Mouse (Mus musculus): ENCODE results near the gene Aff1. TPM values are rescaled to one million over a fixed set of nuclear protein-coding genes. Genes with fewer than 3 reads are reported as not detected.
A peak's percentile ranks its signal among the peaks of the same experiment; 100 is the strongest.

Aff1 gene
- polyA plus RNA-seq, 1 experiment from 2014 or later: 13.5 TPM

DNA sequence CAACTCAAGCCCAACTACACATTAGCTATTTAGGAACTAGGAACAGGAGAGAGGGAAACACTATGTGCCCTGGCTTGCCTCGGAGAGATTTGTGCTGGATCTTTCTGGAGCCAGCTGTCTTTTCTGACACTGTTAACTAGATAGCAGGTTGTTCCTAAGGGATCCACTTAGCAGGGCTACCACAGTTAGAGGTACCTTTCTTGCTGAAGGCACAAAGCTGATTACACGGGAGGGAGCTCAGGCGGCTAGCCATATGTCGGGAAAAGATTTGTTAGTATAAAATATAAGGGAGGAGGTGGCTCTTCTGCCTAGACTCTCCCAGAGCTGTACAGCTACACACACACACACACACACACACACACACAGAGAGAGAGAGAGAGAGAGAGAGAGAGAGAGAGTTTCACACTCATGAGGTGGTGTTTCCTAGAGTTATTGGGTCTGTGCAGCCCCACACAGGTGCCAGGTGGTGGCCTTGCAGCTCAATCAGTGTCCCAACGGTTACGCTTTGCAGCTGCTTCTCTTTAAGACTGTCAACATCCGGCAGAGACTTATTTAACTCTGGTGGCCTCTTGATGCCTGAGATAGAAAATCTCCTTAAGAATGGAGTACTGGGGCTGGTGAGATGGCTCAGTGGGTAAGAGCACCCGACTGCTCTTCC, 34.2 kb downstream of the Aff1 start:
- H3K4me1 ChIP-seq (ENCODE audit: control insufficient read depth, insufficient read depth, low read length): no peaks in the 10 kb centered on the region
- WGBS: 43% methylated on average over 8 of the region's 8 CpGs
- H3K4me3 ChIP-seq (ENCODE audit: low read length): no peak overlapping the region
- H3K4me2 ChIP-seq (ENCODE audit: low read depth, low read length): no peak overlapping the region
- H3K27me3 ChIP-seq (ENCODE audit: control insufficient read depth, insufficient read depth, low read length): no peaks in the 10 kb centered on the region
- no peaks in the 10 kb centered on the region for H3K9me3 ChIP-seq (replicated peaks; ENCODE audit: control insufficient read depth, low read length)
- ATAC-seq (replicated peaks; ENCODE audit: extremely low read depth, insufficient read depth, low FRiP score): peak; percentile 71
- H3K36me3 ChIP-seq (ENCODE audit: control insufficient read depth, insufficient read depth): no peaks in the 10 kb centered on the region
- H3K27ac ChIP-seq (ENCODE audit: low read length): peak overlapping the region; percentile 30; the same call in 1 of the 2 replicates
- no peak overlapping the region for H3K9ac ChIP-seq (ENCODE audit: low read length)

DNA sequence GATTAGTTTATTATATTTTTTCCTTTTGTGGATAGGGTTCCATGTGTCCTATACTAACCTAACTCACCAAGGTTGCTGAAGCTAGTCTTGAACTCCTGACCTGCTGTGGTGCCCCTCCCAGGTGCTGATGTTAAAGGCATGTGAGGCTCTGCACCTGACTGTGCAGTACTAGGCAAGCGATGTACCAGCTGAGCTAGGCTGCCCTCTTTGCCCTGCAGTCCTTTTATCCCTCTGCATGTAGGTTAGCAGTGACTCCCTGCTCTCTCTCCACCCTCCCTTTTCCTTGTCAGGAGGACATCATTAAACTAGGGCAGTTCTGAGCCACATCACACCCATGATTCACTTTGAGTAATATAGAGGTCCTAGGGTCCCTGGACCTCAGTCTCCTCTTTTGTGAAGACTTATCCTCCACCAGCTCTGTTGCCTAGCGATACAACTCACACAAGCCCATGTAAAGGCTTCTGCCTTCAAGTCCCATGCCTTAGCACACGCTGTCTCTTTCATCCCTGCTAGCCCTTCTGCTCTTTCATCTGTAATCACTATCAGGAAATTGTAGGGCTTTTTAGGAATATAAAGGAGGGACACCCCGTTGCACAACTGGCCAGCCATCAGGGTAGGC, 35.7 kb downstream of the Aff1 start:
- H3K4me3 ChIP-seq (ENCODE audit: low read length): no peak overlapping the region
- no peak overlapping the region for H3K27ac ChIP-seq (ENCODE audit: low read length)
- no peaks in the 10 kb centered on the region for H3K36me3 ChIP-seq (ENCODE audit: control insufficient read depth, insufficient read depth)
- no peaks in the 10 kb centered on the region for H3K4me1 ChIP-seq (ENCODE audit: control insufficient read depth, insufficient read depth, low read length)
- no peak for ATAC-seq (replicated peaks; ENCODE audit: extremely low read depth, insufficient read depth, low FRiP score)
- H3K27me3 ChIP-seq (ENCODE audit: control insufficient read depth, insufficient read depth, low read length): no peaks in the 10 kb centered on the region
- no peaks in the 10 kb centered on the region for H3K9me3 ChIP-seq (replicated peaks; ENCODE audit: control insufficient read depth, low read length)
- H3K4me2 ChIP-seq (ENCODE audit: low read depth, low read length): no peak overlapping the region
- WGBS: 93% methylated on average over 4 of the region's 4 CpGs
- H3K9ac ChIP-seq (ENCODE audit: low read length): no peak overlapping the region

DNA sequence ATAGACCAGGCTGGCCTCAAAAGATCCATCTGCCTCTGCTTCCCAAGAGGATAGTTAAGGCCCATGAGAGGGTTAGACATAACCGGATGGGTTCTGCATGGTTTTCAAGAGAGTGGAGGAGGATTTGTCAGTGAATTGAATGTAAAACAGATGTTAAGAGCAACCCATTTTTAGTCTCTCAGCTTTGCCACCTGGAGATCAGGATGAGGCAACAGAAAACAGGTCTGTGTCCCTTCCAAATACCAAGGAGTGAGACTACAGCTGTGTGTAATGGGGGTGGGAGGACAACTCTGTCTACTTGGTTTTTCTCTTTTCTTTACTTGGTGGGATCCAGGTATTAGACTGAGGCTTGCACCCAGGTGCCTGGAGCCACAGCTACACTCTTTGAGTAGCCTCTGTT, 37.1 kb downstream of the Aff1 start:
- H3K4me1 ChIP-seq (ENCODE audit: control insufficient read depth, insufficient read depth, low read length): no peaks in the 10 kb centered on the region
- no peaks in the 10 kb centered on the region for H3K36me3 ChIP-seq (ENCODE audit: control insufficient read depth, insufficient read depth)
- H3K27ac ChIP-seq (ENCODE audit: low read length): no peak overlapping the region
- H3K9me3 ChIP-seq (replicated peaks; ENCODE audit: control insufficient read depth, low read length): no peaks in the 10 kb centered on the region
- ATAC-seq (replicated peaks; ENCODE audit: extremely low read depth, insufficient read depth, low FRiP score): no peak
- WGBS: 67% methylated on average over 1 of the region's 1 CpGs
- H3K4me2 ChIP-seq (ENCODE audit: low read depth, low read length): no peak overlapping the region
- no peak overlapping the region for H3K9ac ChIP-seq (ENCODE audit: low read length)
- H3K4me3 ChIP-seq (ENCODE audit: low read length): no peak overlapping the region
- H3K27me3 ChIP-seq (ENCODE audit: control insufficient read depth, insufficient read depth, low read length): no peaks in the 10 kb centered on the region

DNA sequence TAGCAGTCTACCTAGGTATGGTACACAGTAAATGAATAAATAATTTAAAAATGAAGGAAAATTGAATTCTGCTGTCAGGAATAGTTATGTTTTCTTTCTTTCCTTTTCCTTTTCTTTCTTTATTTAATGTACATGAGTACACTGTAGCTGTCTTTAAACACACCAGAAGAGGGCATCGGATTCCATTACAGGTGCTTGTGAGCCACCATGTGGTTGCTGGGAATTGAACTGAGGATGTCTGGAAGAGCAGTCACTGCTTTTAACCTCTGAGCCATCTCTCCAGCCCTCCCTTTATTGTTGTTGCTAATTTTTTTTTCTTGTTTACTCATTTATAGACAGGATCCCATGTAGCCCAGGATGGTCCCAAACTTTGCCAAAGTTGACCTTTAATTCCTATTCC, 38.0 kb downstream of the Aff1 start:
- Histone ChIP-seq H3K4me3 (ENCODE audit: low read length) (no peak overlapping the region), H3K4me1 (ENCODE audit: control insufficient read depth, insufficient read depth, low read length) (no peaks in the 10 kb centered on the region), H3K9me3 (replicated peaks; ENCODE audit: control insufficient read depth, low read length) (no peaks in the 10 kb centered on the region), H3K4me2 (ENCODE audit: low read depth, low read length) (no peak overlapping the region), H3K27ac (ENCODE audit: low read length) (no peak overlapping the region), H3K36me3 (ENCODE audit: control insufficient read depth, insufficient read depth) (no peaks in the 10 kb centered on the region), H3K9ac (ENCODE audit: low read length) (no peak overlapping the region), H3K27me3 (ENCODE audit: control insufficient read depth, insufficient read depth, low read length) (no peaks in the 10 kb centered on the region)
- no peak for ATAC-seq (replicated peaks; ENCODE audit: extremely low read depth, insufficient read depth, low FRiP score)
- WGBS: 94% methylated on average over 1 of the region's 1 CpGs

DNA sequence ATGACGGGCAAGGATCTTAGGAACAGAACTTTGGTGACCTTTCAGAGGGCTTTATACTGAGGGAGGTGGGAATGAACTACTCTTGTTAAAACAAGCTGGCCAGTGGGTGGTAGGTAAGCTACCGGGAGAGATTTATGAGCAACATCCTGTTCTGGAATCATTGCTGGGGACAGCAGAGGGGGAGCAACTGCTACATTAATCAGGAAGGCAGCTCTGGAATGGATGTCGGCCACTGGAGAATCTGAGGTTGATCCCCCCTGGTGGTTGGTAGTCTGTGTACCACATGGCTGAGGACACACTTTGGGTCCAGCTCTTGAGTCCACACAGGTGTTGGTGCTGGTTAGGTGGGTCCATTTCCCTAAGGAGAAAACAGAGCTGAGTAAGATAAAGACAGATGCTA, 38.6 kb downstream of the Aff1 start:
- WGBS: 36% methylated on average over 3 of the region's 3 CpGs
- no peak for ATAC-seq (replicated peaks; ENCODE audit: extremely low read depth, insufficient read depth, low FRiP score)

DNA sequence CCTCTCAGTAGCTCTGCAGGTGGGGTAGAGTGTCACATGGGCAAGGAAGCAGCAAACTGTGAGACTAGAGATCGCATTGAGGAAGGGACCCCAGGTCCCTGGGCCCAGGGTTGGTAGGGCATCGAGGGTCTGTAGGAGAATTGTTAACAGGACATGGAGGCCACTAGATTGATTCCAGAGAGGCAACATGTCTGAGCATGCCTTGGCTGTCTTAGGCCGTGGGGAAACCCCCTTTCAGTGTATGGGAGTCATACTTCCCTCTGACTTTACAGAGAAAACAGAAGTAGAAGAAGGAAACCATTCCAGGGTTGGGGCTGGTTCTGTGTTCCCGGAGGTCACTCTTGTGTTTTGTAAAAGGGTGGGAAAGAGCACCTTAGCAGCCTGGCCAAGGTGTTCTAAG, 40.4 kb downstream of the Aff1 start:
- Histone ChIP-seq H3K27ac (ENCODE audit: low read length) (no peak overlapping the region), H3K9ac (ENCODE audit: low read length) (no peak overlapping the region), H3K9me3 (replicated peaks; ENCODE audit: control insufficient read depth, low read length) (no peaks in the 10 kb centered on the region), H3K4me1 (ENCODE audit: control insufficient read depth, insufficient read depth, low read length) (no peaks in the 10 kb centered on the region), H3K27me3 (ENCODE audit: control insufficient read depth, insufficient read depth, low read length) (no peaks in the 10 kb centered on the region), H3K36me3 (ENCODE audit: control insufficient read depth, insufficient read depth) (no peaks in the 10 kb centered on the region), H3K4me3 (ENCODE audit: low read length) (no peak overlapping the region), H3K4me2 (ENCODE audit: low read depth, low read length) (no peak overlapping the region)
- ATAC-seq (replicated peaks; ENCODE audit: extremely low read depth, insufficient read depth, low FRiP score): no peak
- 83% methylated on average over 4 of the region's 4 CpGs for WGBS

More for the DNA sequence above, 38.6 kb downstream of the Aff1 start:
- H3K4me2 ChIP-seq (ENCODE audit: low read depth, low read length): no peak overlapping the region
- no peaks in the 10 kb centered on the region for H3K4me1 ChIP-seq (ENCODE audit: control insufficient read depth, insufficient read depth, low read length)
- H3K9me3 ChIP-seq (replicated peaks; ENCODE audit: control insufficient read depth, low read length): no peaks in the 10 kb centered on the region
- no peak overlapping the region for H3K27ac ChIP-seq (ENCODE audit: low read length)
- H3K9ac ChIP-seq (ENCODE audit: low read length): no peak overlapping the region
- no peaks in the 10 kb centered on the region for H3K36me3 ChIP-seq (ENCODE audit: control insufficient read depth, insufficient read depth)
- no peak overlapping the region for H3K4me3 ChIP-seq (ENCODE audit: low read length)
- no peaks in the 10 kb centered on the region for H3K27me3 ChIP-seq (ENCODE audit: control insufficient read depth, insufficient read depth, low read length)

DNA sequence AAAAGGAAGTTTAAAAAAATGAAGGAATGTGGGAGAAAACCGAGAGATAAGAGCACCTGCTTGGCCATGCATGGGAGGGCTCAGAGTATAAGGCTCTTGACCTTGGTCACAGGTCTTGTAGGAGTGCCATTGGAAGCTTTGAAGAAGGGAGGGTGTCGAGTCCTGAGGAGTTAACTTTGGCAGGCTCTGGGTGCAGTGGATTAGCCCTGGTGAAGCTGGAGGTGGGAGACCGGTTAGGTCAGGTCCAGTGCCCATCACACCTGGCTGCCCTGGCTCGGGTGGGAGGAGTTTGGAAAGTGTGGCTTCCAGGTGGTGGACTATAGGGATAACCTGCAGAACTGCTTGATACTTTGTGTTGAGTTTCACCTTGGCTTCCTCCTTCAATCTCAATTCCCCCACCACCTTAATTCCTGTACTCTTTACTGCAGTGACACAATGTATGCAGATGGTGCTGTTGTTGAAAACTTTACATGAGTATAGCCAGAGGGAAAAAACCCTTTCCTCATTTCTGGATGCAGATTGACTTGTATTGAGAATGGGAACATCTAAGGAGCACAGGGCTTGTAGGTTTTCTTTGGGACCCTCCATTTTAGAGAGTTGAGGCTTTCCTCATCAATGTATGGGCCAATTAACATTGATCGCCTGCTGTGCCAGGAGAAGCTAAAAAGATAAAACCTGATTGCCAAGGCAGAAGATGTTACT, 43.4 kb downstream of the Aff1 start:
- WGBS: 57% methylated on average over 5 of the region's 5 CpGs
- H3K4me2 ChIP-seq (ENCODE audit: low read depth, low read length): no peak overlapping the region
- no peak; the same call in 1 of the 2 replicates for ATAC-seq (replicated peaks; ENCODE audit: extremely low read depth, insufficient read depth, low FRiP score)
- H3K27me3 ChIP-seq (ENCODE audit: control insufficient read depth, insufficient read depth, low read length): no peaks in the 10 kb centered on the region
- H3K36me3 ChIP-seq (ENCODE audit: control insufficient read depth, insufficient read depth): no peaks in the 10 kb centered on the region
- H3K9ac ChIP-seq (ENCODE audit: low read length): no peak overlapping the region
- H3K9me3 ChIP-seq (replicated peaks; ENCODE audit: control insufficient read depth, low read length): no peaks in the 10 kb centered on the region
- H3K27ac ChIP-seq (ENCODE audit: low read length): no peak overlapping the region
- H3K4me1 ChIP-seq (ENCODE audit: control insufficient read depth, insufficient read depth, low read length): no peaks in the 10 kb centered on the region
- no peak overlapping the region for H3K4me3 ChIP-seq (ENCODE audit: low read length)

DNA sequence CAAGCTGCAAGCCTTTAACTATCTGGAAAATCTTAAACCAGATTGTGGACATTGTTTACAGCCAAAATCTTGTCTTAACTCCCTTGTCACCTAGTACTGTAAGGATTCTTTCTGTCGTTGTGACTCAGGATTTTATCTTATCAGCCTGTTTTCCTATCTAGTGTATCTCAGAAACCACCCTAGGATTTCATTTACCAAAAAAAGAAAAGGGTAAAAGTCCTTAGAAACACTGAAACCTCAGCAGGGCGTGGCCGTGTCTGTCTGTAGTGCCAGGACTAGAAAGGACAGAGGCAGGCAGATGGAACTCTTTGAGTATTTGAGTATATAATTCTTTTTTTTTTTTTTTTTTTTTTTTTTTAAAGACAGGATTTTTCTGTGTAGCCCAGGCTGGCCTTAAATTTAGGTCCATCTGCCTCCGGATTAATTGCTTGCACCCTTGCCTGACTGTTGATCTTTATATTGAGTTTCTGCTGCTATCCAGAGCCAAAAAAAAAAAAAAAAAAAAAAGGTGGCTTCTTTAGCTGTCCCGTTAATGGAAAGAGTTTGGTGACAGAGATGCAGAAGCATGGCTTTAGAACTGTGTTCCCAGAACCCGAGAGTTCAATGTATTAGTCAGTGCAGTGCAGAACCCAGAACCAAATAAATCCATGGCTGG, 44.5 kb downstream of the Aff1 start:
- no peak overlapping the region for H3K4me2 ChIP-seq (ENCODE audit: low read depth, low read length)
- no peaks in the 10 kb centered on the region for H3K36me3 ChIP-seq (ENCODE audit: control insufficient read depth, insufficient read depth)
- H3K4me3 ChIP-seq (ENCODE audit: low read length): no peak overlapping the region
- no peaks in the 10 kb centered on the region for H3K4me1 ChIP-seq (ENCODE audit: control insufficient read depth, insufficient read depth, low read length)
- WGBS: 49% methylated on average over 6 of the region's 6 CpGs
- no peak overlapping the region for H3K27ac ChIP-seq (ENCODE audit: low read length)
- no peak overlapping the region for H3K9ac ChIP-seq (ENCODE audit: low read length)
- no peaks in the 10 kb centered on the region for H3K27me3 ChIP-seq (ENCODE audit: control insufficient read depth, insufficient read depth, low read length)
- ATAC-seq (replicated peaks; ENCODE audit: extremely low read depth, insufficient read depth, low FRiP score): no peak
- H3K9me3 ChIP-seq (replicated peaks; ENCODE audit: control insufficient read depth, low read length): no peaks in the 10 kb centered on the region
